Mouse (Mus musculus): ENCODE results near the gene Fgf11.

Gene Fgf11

GRCm38 (mm10) chr11:69815155-69815554, 13.5 kb upstream of the Fgf11 start, which contains the start of gene Gm39566:
Gene Gm39566 (minus strand): TSS chr11:69815298.
- no peak for DNase-seq (ENCODE audit: low spot score)

GRCm38 (mm10) chr11:69810280-69810679, 8.6 kb upstream of the Fgf11 start:
- DNase-seq (ENCODE audit: low spot score), result no peak

- DNase-seq (ENCODE audit: low spot score), result no peak
Measured at GRCm38 (mm10) chr11:69807641-69808040, 6.0 kb upstream of the Fgf11 start.

- no peak for DNase-seq (ENCODE audit: low spot score)
Measured at GRCm38 (mm10) chr11:69806378-69806777, 4.7 kb upstream of the Fgf11 start.

- no peak for DNase-seq (ENCODE audit: low spot score)
Measured at GRCm38 (mm10) chr11:69804972-69805909, 3.6 kb upstream of the Fgf11 start, which contains the start of gene Tmem102. Gene Tmem102 (minus strand): TSS chr11:69805624.

GRCm38 (mm10) chr11:69804652-69804940, 2.9 kb upstream of the Fgf11 start:
- DNase-seq (ENCODE audit: low spot score), result no peak

- peak; percentile 71 for DNase-seq (ENCODE audit: low spot score)
Measured at GRCm38 (mm10) chr11:69803786-69804651, 2.4 kb upstream of the Fgf11 start.

- no peak for DNase-seq (ENCODE audit: low spot score)
Measured at GRCm38 (mm10) chr11:69803328-69803727, 1.7 kb upstream of the Fgf11 start.

GRCm38 (mm10) chr11:69802648-69803105, 1.0 kb upstream of the Fgf11 start:
- DNase-seq (ENCODE audit: low spot score), result peak; percentile 78

GRCm38 (mm10) chr11:69800392-69801197, 1.1 kb downstream of the Fgf11 start:
- peak; percentile 69 for DNase-seq (ENCODE audit: low spot score)

GRCm38 (mm10) chr11:69800138-69800391, 1.6 kb downstream of the Fgf11 start:
- DNase-seq (ENCODE audit: low spot score), result no peak

- no peak for DNase-seq (ENCODE audit: low spot score)
Measured at GRCm38 (mm10) chr11:69799394-69800137, 2.1 kb downstream of the Fgf11 start.

- DNase-seq (ENCODE audit: low spot score), result no peak
Measured at GRCm38 (mm10) chr11:69797924-69798323, 3.7 kb downstream of the Fgf11 start.

- no peak for DNase-seq (ENCODE audit: low spot score)
Measured at GRCm38 (mm10) chr11:69795983-69796435, 5.6 kb downstream of the Fgf11 start.

GRCm38 (mm10) chr11:69795168-69795982, 6.3 kb downstream of the Fgf11 start, which contains the start of gene Chrnb1:
Gene Chrnb1 (minus strand): TSS chr11:69795943.
- DNase-seq (ENCODE audit: low spot score), result peak; percentile 96

GRCm38 (mm10) chr11:69793429-69793828, 8.2 kb downstream of the Fgf11 start:
- DNase-seq (ENCODE audit: low spot score), result no peak

GRCm38 (mm10) chr11:69791420-69791819, 10.2 kb downstream of the Fgf11 start:
- no peak for DNase-seq (ENCODE audit: low spot score)

GRCm38 (mm10) chr11:69789431-69789830, 12.2 kb downstream of the Fgf11 start:
- DNase-seq (ENCODE audit: low spot score), result no peak

- no peak for DNase-seq (ENCODE audit: low spot score)
Measured at GRCm38 (mm10) chr11:69787306-69787705, 14.4 kb downstream of the Fgf11 start.

GRCm38 (mm10) chr11:69784793-69785272, 16.8 kb downstream of the Fgf11 start:
- DNase-seq (ENCODE audit: low spot score), result no peak

Data from ovary, adult 18-20 months (tissue).